Mouse (Mus musculus) bone marrow, adult 2 months (tissue): ENCODE measurements around the gene Adam30. TPM values are rescaled to one million over a fixed set of nuclear protein-coding genes. Genes with fewer than 3 reads are reported as not detected.

ENCODE experiments used
- H3K27ac ChIP-seq: fragments of 200-500 bp; 2 replicates; pipeline ENCODE4 v1.5.1; 2012; ENCODE audit warnings: low read depth, mild to moderate bottlenecking, control low read depth, inconsistent platforms, low read length; ENCODE audit not compliant: control insufficient read depth, poor library complexity, insufficient read depth
- H3K4me1 ChIP-seq: fragments of 200-500 bp; 2 replicates; pipeline ENCODE4 v1.6.1; 2011; ENCODE audit warnings: low read length; ENCODE audit not compliant: control insufficient read depth, insufficient read depth
- H3K4me3 ChIP-seq: fragments of 200-500 bp; replicated peaks from 2 replicates; pipeline ENCODE3; 2011; ENCODE audit warnings: mild to moderate bottlenecking, low read depth, low read length, control low read depth; ENCODE audit not compliant: control insufficient read depth
- CTCF ChIP-seq: fragments of 200-500 bp; IDR thresholded peaks from 2 replicates; pipeline ENCODE4 v1.5.1; 2011; ENCODE audit warnings: low read length, control low read depth; ENCODE audit not compliant: control insufficient read depth, insufficient read depth
- POLR2A ChIP-seq: fragments of 200-500 bp; IDR thresholded peaks from 2 replicates; pipeline ENCODE4 v1.6.1; 2011; ENCODE audit warnings: low read depth, mild to moderate bottlenecking, control low read depth, low read length, borderline replicate concordance; ENCODE audit not compliant: control insufficient read depth
- WGBS: fragments of 180-500 bp; shearing (Covaris S2); methylation state at CpG from one replicate; pipeline ENCODE4 v1.1.7; 2018; 5-methylcytosine and 5-hydroxymethylcytosine counted together
- polyA plus RNA-seq: library from polyadenylated mRNA; stranded (reverse); fragments of >200 nt; gene quantifications from 2 replicates; pipeline ENCODE4 v1.2.4, GENCODE M21; 2011; ENCODE audit warnings: low replicate concordance; ENCODE audit not compliant: missing spikeins, insufficient read depth, insufficient read length

Adam30 gene
- polyA plus RNA-seq, 1 experiment, result not detected

GRCm38 (mm10) chr3:98199747-98200146, 39.3 kb downstream of the Adam30 start:
- no peaks in the 10 kb centered on the region for H3K4me1 ChIP-seq
- H3K4me3 ChIP-seq, result no peak overlapping the region
- no peak overlapping the region for H3K27ac ChIP-seq
- WGBS, result 47% methylated on average over 5 of the region's 5 CpGs
- TF ChIP-seq CTCF (no peak), POLR2A (no peak)

GRCm38 (mm10) chr3:98203282-98203681, 42.9 kb downstream of the Adam30 start:
- no peak overlapping the region for H3K27ac ChIP-seq
- no peak for TF ChIP-seq POLR2A
- no peak overlapping the region for H3K4me3 ChIP-seq
- no peaks in the 10 kb centered on the region for H3K4me1 ChIP-seq
- 32% methylated on average over 5 of the region's 5 CpGs for WGBS

DNA sequence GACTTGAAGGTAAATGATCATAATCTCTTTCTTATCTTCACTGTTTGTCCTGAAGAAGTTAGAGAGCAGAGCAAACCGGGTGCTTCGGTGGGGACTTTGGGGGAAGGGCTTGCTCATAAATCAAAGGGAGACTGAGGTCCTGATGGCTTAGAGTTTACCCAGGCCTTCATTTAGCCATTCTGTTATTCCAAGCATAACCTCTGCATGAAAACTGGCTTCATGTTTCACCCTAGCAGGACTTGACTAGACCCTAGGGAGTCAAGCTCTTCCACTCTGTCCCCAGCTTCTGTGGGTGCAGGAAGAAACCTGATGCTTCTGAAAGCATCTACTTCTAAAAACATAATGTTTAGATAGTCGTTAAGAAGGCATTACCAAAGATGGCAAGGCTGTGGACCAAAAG, 46.5 kb downstream of the Adam30 start:
- H3K27ac ChIP-seq, result no peak overlapping the region
- H3K4me1 ChIP-seq, result no peaks in the 10 kb centered on the region
- H3K4me3 ChIP-seq, result no peak overlapping the region
- TF ChIP-seq POLR2A, result no peak
- TF ChIP-seq CTCF, result no peak
- WGBS, result 47% methylated on average over 3 of the region's 3 CpGs

GRCm38 (mm10) chr3:98209161-98209560, 48.7 kb downstream of the Adam30 start:
- H3K4me1 ChIP-seq, result no peaks in the 10 kb centered on the region
- TF ChIP-seq CTCF (no peak), POLR2A (no peak)
- WGBS, result 74% methylated on average over 4 of the region's 4 CpGs
- H3K4me3 ChIP-seq, result no peak overlapping the region
- H3K27ac ChIP-seq, result no peak overlapping the region

DNA sequence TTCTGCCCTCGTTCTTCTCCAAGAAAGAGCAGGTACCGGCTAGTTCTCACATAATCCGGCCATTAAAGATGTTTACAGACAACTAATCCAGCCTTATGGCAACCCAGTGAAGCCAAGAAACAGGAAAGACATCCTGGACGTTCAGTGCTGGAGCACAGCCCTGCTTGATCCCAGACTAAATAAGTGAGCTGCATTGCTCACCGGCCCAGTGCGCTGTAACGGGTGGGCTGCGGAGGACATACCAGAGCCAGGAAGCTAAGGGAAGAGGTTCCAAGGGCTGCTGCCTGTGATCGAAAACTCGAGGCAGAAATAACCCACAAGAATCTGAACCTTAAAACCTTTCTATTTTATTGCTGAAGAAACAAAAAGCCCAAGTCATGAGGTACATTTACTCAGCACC, 50.4 kb downstream of the Adam30 start:
- WGBS, result 81% methylated on average over 10 of the region's 10 CpGs
- TF ChIP-seq POLR2A, result no peak
- Histone ChIP-seq H3K27ac (no peak overlapping the region), H3K4me1 (no peaks in the 10 kb centered on the region), H3K4me3 (no peak overlapping the region)

DNA sequence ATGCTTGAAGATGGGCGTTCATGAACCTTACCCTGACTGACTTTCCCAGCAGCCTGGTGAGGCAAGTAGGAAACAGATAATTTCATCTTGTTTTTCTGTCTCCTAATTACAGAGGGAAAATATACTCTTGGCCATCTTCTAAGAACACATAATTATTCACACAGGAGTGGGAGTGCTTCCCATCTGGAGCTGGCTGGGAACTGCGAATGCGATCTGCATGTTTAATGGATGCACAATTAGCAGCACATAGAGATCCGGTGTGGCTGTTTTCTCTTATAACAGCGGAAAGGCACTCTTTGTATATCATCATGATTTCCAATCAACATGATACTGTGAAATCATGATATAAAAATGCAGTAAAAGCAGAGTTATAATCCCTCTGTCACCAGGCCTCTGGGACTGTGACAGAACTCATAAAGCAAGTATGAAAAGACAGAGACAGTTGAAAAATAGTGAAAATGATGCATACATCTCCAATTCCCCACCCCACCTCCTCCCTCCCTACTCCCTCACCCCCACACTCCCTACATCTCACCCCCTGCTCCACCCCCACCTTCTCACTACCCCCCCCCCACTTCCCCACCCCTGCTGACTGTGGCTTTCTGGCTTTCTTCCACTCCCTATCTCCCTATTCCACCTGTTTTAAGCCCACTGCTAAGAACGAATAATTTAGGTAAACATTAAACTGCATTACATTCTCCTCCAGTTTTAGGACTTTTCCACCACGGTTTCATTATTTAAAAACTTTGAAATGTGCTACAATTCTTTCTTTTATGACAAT, 51.1 kb downstream of the Adam30 start:
- 61% methylated on average over 7 of the region's 7 CpGs for WGBS
- TF ChIP-seq POLR2A, result no peak
- TF ChIP-seq CTCF, result no peak
- H3K27ac ChIP-seq, result no peak overlapping the region
- H3K4me1 ChIP-seq, result no peaks in the 10 kb centered on the region
- H3K4me3 ChIP-seq, result no peak overlapping the region

Other genes with a start within 250 kb of the Adam30 start
- 10.0 and 22.9 TPM in 2 replicates for gene Notch2, start 147.1 kb upstream of the Adam30 start, polyA plus RNA-seq
- gene Reg4, start 61.5 kb downstream of the Adam30 start, polyA plus RNA-seq, result not detected in 2 replicates
- 1.1 and 4.4 TPM in 2 replicates for gene Hmgcs2, start 119.8 kb downstream of the Adam30 start, polyA plus RNA-seq
- 15.6 and 30.7 TPM in 2 replicates for gene Phgdh, start 179.4 kb downstream of the Adam30 start, polyA plus RNA-seq
- gene Zfp697, start 221.8 kb downstream of the Adam30 start, polyA plus RNA-seq, result not detected in 2 replicates